Mouse (Mus musculus): ENCODE measurements around the gene Vrk1.

DNA sequence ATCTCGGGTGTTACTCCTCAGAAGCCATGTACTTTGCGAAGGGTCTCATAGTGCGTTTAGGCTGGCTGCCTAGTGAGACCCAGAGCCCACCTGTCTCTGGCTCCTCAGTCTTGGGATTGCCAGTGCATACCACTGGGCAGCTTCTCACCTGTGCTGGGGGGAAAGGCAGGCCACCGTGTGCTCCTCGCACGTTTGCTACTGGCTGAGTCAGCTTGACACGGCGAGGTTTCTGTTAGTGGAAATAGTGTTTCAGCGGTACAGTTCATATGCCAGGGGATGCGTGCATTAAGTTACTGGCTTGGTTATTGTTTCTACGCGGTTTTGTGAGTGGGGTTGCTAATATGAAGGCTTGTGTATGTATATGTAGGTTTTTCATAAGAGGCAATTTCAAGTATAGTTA lies 22.3 kb downstream of the Vrk1 start:
- TF ChIP-seq CTCF (IDR thresholded peaks at IDR 0.05; ENCODE audit: control insufficient read depth, insufficient read depth, insufficient read length) (no peak), CEBPB (IDR thresholded peaks at IDR 0.05; ENCODE audit: low read depth) (no peak), MAX (IDR thresholded peaks at IDR 0.05) (no peak), USF1 (IDR thresholded peaks at IDR 0.05; ENCODE audit: low read depth) (no peak), MYOD1 (IDR thresholded peaks at IDR 0.05; ENCODE audit: control insufficient read depth, insufficient read length, low read depth) (no peak)
